Mouse (Mus musculus) midbrain, embryonic 13.5 days (tissue): Measurements from ENCODE around the gene Srsf9. TPM values are rescaled to one million over a fixed set of nuclear protein-coding genes. Genes with fewer than 3 reads are reported as not detected.
A peak's percentile ranks its signal among the peaks of the same experiment; 100 is the strongest.
"Not testable (repeated sequence)": the region's sequence is repeated elsewhere in the genome, so short reads cannot be mapped to it uniquely, and the experiment has no call there.

Source experiments
- ATAC-seq: fragments of 200-750 bp; cut with Nextera tagmentation; 2 replicates; pipeline ENCODE4 v1.8.0; 2017; ENCODE audit warnings: mild to moderate bottlenecking, moderate TSS enrichment, moderate library complexity
- H3K27ac ChIP-seq: fragments of 300-500 bp; sonication (generic); 2 replicates; pipeline ENCODE4 v1.5.1; 2015; ENCODE audit warnings: inconsistent platforms, mild to moderate bottlenecking, moderate library complexity
- H3K27me3 ChIP-seq: fragments of 300-500 bp; sonication (generic); 2 replicates; pipeline ENCODE4 v1.6.1; 2015; ENCODE audit warnings: mild to moderate bottlenecking, inconsistent platforms
- H3K36me3 ChIP-seq: fragments of 300-500 bp; sonication (generic); 2 replicates; pipeline ENCODE4 v1.6.1; 2015; ENCODE audit warnings: mild to moderate bottlenecking, inconsistent platforms
- H3K4me1 ChIP-seq: fragments of 300-500 bp; sonication (generic); replicated peaks from 2 replicates; pipeline ENCODE4 v1.6.1; 2015; ENCODE audit warnings: inconsistent platforms
- H3K4me2 ChIP-seq: fragments of 300-500 bp; sonication (generic); replicated peaks from 2 replicates; pipeline ENCODE4 v1.6.1; 2015; ENCODE audit warnings: moderate library complexity, mild to moderate bottlenecking, inconsistent platforms
- H3K4me3 ChIP-seq: fragments of 300-500 bp; sonication (generic); replicated peaks from 2 replicates; pipeline ENCODE4 v1.5.1; 2015; ENCODE audit warnings: mild to moderate bottlenecking, inconsistent platforms
- H3K9ac ChIP-seq: fragments of 300-500 bp; sonication (generic); replicated peaks from 2 replicates; pipeline ENCODE4 v1.6.1; 2015; ENCODE audit warnings: mild to moderate bottlenecking, inconsistent platforms
- H3K9me3 ChIP-seq: fragments of 300-500 bp; sonication (generic); 2 replicates; pipeline ENCODE4 v1.6.1; 2016; ENCODE audit warnings: mild to moderate bottlenecking, inconsistent platforms
- WGBS: fragments of 180-500 bp; shearing (Covaris S2); methylation state at CpG from one replicate; pipeline ENCODE4 v1.1.7; 2015; 5-methylcytosine and 5-hydroxymethylcytosine counted together
- polyA plus RNA-seq: library from polyadenylated mRNA; unstranded; fragments of >200 nt; fragmentation: Nextera tagmentation; extraction: Ambion mirVana; gene quantifications from 2 replicates; pipeline ENCODE4 v1.2.1, GENCODE M21; 2015

The Srsf9 gene
- polyA plus RNA-seq, 1 experiment from 2014 or later, result 203 TPM

DNA sequence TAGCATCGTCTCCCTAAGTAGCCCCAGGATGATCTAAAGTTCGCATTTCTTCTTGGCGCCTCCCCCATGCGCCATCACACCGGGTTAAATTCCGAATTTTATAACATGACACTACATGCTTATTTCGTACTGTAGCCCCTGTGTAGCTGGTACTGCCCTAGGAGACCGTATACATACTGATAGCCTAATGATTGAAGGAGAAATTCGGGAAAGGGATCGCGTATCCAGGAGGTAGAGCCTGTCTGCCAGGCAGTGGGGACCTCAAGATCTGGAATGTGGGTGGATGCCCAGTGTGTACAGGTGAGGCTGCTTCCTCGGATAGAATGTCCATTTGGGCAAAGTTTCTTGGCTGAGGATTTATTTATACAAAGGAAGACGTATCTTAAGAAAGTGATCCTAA, 25.4 kb upstream of the Srsf9 start:
- Histone ChIP-seq H3K4me1 (peaks cover 31% of the 10 kb centered on the region), H3K36me3 (peaks cover 19% of the 10 kb centered on the region), H3K27me3 (peaks cover 11% of the 10 kb centered on the region), H3K4me3 (peak overlapping the region; percentile 91), H3K4me2 (peak overlapping the region; percentile 76), H3K9ac (peak overlapping the region; percentile 65), H3K9me3 (no peaks in the 10 kb centered on the region), H3K27ac (0 out of 2 replicates have a peak overlapping the region, but pooled peaks have one; percentile 51)
- ATAC-seq, result no peak
- WGBS, result 33% methylated on average over 13 of the region's 13 CpGs

DNA sequence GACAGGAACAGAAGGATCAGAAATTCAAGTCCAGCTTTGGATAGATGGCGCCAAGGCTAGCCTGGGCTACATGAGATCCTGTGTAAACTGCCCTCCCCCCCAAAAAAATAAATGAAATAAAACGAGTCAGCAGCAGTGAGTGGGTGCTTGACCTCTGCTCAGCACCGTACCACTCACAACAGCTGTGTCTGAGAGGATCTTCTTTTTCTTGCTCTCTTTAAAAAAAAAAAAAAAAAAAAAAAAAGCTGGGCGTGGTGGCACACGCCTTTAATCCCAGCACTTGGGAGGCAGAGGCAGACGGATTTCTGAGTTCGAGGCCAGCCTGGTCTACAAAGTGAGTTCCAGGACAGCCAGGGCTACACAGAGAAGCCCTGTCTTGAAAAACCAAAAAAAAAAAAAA, 24.8 kb upstream of the Srsf9 start:
- Histone ChIP-seq H3K4me1 (peaks cover 31% of the 10 kb centered on the region), H3K4me3 (peak overlapping the region; percentile 91; the same call in 1 of the 2 replicates), H3K36me3 (peaks cover 15% of the 10 kb centered on the region), H3K27me3 (peaks cover 11% of the 10 kb centered on the region), H3K4me2 (peak overlapping the region; percentile 76)
- H3K27ac ChIP-seq, H3K9me3 ChIP-seq, H3K9ac ChIP-seq, ATAC-seq: not testable (repeated sequence)
- 88% methylated on average over 7 of the region's 7 CpGs for WGBS

DNA sequence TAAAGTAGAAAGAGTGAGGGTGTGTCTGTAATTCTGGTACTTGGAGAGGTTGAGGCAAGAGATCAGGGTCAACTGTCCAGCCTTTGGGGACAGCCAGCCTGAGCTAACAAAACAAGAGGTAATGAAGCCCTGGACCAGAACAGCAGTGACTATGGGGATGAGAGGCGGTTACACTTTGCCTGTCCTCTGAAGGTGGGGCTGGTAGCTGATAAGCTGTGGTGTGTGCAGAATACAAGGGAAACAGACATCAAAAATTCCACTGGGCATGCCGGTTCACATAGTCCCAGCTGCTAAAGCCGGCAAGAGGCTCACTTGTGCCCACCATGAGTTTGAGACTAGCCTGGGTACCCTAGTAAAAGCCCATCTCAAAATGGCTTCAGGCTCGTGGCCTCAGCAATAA, 14.6 kb upstream of the Srsf9 start:
- Histone ChIP-seq H3K36me3 (no peaks in the 10 kb centered on the region), H3K9ac (no peak overlapping the region), H3K4me1 (peaks cover 12% of the 10 kb centered on the region), H3K27ac (no peak overlapping the region), H3K27me3 (no peaks in the 10 kb centered on the region), H3K4me3 (no peak overlapping the region), H3K9me3 (no peaks in the 10 kb centered on the region), H3K4me2 (no peak overlapping the region)
- no peak for ATAC-seq
- whole genome bisulfite sequencing, result 89% methylated on average over 4 of the region's 4 CpGs

DNA sequence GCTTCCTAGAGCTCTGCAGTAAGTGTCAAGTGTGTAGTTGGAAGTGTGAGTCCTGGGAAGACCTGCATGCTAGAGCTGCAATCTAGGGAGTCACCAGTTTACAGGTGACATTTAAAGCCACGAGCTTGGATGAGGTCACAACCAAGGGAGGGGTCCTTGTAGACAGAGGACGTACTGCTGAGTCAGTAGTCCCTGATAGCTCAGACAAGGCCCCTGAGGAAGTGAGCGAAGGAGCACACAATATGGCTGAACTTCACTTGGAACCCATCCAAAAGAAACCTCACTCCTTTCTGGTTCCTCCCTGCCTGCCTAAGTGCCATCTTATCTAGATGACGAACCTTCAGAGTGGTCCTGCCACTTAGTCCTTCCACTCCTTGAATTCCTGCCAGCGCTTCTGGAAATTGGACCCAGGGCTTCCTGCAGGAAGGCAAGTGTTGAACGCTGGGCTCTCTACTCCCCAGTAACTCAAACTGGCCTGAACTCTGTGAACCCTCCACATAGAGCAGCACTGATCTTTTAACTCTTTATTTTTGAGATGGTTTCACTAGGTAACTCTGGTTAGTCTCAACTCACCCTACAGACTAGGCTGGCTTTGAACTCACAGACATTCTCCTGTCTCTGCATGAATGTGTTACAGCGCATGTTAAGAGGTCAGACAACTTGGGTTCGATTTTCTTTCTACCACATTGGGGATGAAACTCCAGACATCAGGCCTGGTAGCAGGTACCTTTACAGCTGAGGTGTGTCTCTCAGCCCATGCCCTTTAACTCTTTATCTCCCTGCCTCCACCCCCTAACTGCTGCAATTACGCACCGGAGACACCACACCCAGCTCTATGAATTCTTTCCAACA, 13.9 kb upstream of the Srsf9 start:
- Histone ChIP-seq H3K36me3 (no peaks in the 10 kb centered on the region), H3K4me3 (no peak overlapping the region), H3K4me2 (no peak overlapping the region), H3K9me3 (no peaks in the 10 kb centered on the region), H3K4me1 (peaks cover 19% of the 10 kb centered on the region), H3K27me3 (no peaks in the 10 kb centered on the region), H3K27ac (no peak overlapping the region), H3K9ac (no peak overlapping the region)
- no peak for ATAC-seq
- 83% methylated on average over 10 of the region's 10 CpGs for WGBS

- 46% methylated on average over 5 of the region's 5 CpGs for WGBS
- H3K4me1 ChIP-seq, result peaks cover 25% of the 10 kb centered on the region
- H3K9me3 ChIP-seq, result no peaks in the 10 kb centered on the region
- no peak overlapping the region for H3K4me3 ChIP-seq
- no peak for ATAC-seq
- H3K4me2 ChIP-seq, result no peak overlapping the region
- no peak overlapping the region for H3K27ac ChIP-seq
- no peaks in the 10 kb centered on the region for H3K27me3 ChIP-seq
- no peaks in the 10 kb centered on the region for H3K36me3 ChIP-seq
- H3K9ac ChIP-seq, result no peak overlapping the region
Observed at GRCm38 (mm10) chr5:115313668-115313943, 13.4 kb upstream of the Srsf9 start.

DNA sequence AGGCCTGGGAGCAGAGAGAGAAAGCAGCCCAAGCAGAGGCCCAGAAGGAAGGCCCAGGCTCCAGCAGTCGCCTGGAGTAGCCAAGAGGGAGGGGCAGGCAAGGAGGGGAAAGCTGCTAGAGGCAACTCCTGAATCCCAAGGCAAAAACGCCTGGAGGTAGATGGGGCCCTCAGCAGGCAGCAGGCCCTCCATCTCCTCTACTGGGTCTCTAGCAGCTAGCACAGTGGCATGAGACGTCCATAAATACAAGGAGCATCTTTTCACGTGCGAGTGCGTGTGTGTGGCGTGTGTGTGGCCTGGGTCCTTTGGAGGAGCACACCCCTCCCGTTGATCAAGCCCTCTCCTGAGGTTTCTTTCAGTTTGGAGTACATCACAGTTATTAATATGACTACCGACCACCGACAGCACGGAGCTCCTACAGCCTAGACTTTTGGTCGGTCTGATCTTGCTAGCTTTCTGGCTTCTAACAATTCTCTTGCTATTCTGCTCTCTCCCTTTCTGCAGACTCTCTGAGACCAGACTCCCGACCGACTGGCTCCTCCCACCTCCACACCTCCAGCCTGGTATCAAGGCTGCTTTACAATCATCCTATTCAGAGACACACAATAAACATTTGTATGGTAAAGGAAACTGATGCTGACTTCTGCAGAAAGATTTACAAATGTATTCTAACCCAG, 9.9 kb upstream of the Srsf9 start:
- H3K4me2 ChIP-seq, result 0 out of 2 replicates have a peak overlapping the region, but pooled peaks have one; percentile 5

GRCm38 (mm10) chr5:115317645-115318328, 9.2 kb upstream of the Srsf9 start:
- H3K4me3 ChIP-seq, result no peak overlapping the region
- no peaks in the 10 kb centered on the region for H3K9me3 ChIP-seq
- peak; percentile 53 for ATAC-seq
- H3K36me3 ChIP-seq, result no peaks in the 10 kb centered on the region
- H3K9ac ChIP-seq, result no peak overlapping the region
- H3K4me1 ChIP-seq, result peaks cover 38% of the 10 kb centered on the region
- no peak overlapping the region for H3K4me2 ChIP-seq
- H3K27me3 ChIP-seq, result no peaks in the 10 kb centered on the region
- peak overlapping the region; percentile 79 for H3K27ac ChIP-seq
- WGBS, result 9% methylated on average over 10 of the region's 10 CpGs

More for the DNA sequence above, 9.9 kb upstream of the Srsf9 start:
- Histone ChIP-seq H3K27me3 (no peaks in the 10 kb centered on the region), H3K36me3 (no peaks in the 10 kb centered on the region), H3K4me3 (no peak overlapping the region), H3K4me1 (peaks cover 38% of the 10 kb centered on the region), H3K9me3 (no peaks in the 10 kb centered on the region), H3K27ac (peak overlapping the region; percentile 79), H3K9ac (peak overlapping the region; percentile 39)
- ATAC-seq, result no peak
- WGBS, result 5% methylated on average over 14 of the region's 14 CpGs

- Histone ChIP-seq H3K4me3 (peak overlapping the region; percentile 39), H3K27ac (peak overlapping the region; percentile 66), H3K4me2 (peak overlapping the region; percentile 68), H3K9ac (peak overlapping the region; percentile 63), H3K36me3 (no peaks in the 10 kb centered on the region), H3K27me3 (no peaks in the 10 kb centered on the region), H3K9me3 (no peaks in the 10 kb centered on the region), H3K4me1 (peaks cover 38% of the 10 kb centered on the region)
- WGBS, result 1% methylated on average over 22 of the region's 22 CpGs
- ATAC-seq, result peak; percentile 79
Observed at GRCm38 (mm10) chr5:115319004-115319940, 7.7 kb upstream of the Srsf9 start.

DNA sequence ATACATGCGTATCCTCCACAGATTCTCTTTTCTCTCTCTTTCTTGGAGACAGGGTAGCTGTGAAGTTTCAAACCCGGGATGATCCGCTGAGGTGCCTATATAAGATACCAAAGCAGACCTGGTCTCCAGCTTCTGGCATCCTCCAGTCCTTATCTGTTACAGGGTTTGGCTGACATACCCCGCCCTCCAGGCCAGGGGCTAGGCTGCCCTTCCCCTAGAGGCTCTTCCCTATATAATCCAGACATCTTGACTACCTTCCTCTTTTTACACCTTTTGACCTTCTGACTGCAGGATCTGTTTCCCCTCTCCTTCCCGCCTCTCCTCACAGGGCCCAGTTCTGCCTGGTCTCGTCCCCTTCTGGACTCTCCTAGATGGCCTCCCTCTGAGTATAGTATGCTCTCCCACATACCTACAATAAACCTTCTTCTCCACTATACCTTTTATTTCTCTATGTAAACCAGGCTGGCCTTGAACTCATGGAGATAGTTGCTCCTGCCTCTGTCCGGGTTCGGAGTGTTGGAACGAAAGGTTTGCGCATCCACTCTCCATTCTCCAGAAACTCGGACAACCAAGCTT, 633 bp upstream of the Srsf9 start:
- Histone ChIP-seq H3K9ac (peak overlapping the region; percentile 98), H3K9me3 (no peaks in the 10 kb centered on the region), H3K27ac (peak overlapping the region; percentile 86), H3K27me3 (no peaks in the 10 kb centered on the region), H3K4me2 (peak overlapping the region; percentile 80), H3K4me3 (peak overlapping the region; percentile 89), H3K4me1 (peaks cover 35% of the 10 kb centered on the region), H3K36me3 (peaks cover 17% of the 10 kb centered on the region)
- WGBS, result 32% methylated on average over 11 of the region's 11 CpGs
- ATAC-seq, result peak; percentile 62

DNA sequence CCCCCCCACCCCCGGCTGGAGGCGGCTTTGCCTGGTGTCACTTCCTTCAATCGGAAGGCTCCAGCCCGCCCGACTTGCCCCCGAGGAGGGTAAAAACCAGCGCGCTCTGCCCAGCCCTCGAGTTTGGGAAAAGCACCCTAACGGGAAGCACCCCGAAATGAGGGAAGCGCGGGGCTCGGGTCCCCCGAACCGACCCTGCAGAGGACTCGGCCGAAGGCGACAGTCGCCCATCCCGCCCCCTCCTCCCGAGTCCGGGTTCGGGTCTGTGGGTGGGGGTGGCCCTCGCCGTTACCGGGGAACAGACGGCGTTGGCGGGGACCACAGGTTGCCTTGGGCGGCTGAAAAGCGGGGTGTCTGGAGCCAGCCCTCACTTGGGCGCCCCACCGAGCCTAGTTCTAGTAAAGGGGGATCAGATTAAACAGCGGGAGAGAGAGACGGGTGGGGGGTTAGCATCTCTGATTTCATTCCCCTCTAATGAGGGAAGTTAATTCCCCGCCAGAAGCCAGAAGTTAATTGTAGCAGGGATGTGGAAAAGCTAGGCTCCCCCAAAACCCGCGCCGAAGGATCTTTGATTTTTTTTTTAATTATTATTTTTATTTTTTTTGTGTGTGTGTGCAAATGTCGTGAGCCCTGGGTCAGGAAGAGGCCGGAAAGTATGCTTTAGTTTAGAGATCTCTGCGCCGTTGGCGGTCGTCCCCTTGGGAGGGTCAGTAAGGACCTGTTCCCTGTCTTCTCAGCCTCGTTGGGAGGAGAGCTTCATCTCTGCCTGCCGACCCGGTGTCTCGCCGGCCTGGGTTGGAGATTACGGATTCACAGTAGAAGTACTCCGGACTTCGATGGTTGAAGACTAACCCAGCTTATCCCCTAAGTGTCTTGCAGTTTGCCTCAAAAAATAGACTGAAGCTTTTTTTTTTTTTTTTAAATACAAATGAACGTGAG, 902 bp downstream of the Srsf9 start:
- H3K27me3 ChIP-seq, result no peaks in the 10 kb centered on the region
- peak overlapping the region; percentile 86 for H3K27ac ChIP-seq
- H3K4me1 ChIP-seq, result peaks cover 35% of the 10 kb centered on the region
- under 1% methylated on average over 52 of the region's 55 CpGs for whole genome bisulfite sequencing
- peak; percentile 41 for ATAC-seq
- peak overlapping the region; percentile 89 for H3K4me3 ChIP-seq
- H3K9ac ChIP-seq, result peak overlapping the region; percentile 98
- H3K36me3 ChIP-seq, result peaks cover 32% of the 10 kb centered on the region
- H3K9me3 ChIP-seq, result no peaks in the 10 kb centered on the region
- peak overlapping the region; percentile 80 for H3K4me2 ChIP-seq
